Mouse (Mus musculus): ENCODE measurements around the gene Actl7b. TPM values are rescaled to one million over a fixed set of nuclear protein-coding genes. Genes with fewer than 3 reads are reported as not detected.

Gene Actl7b
- polyA plus RNA-seq, 1 experiment from 2014 or later: not detected

GRCm38 (mm10) chr4:56719456-56719855 is 21.8 kb downstream of the Actl7b start:
- H3K4me2 ChIP-seq: no peak overlapping the region
- H3K4me3 ChIP-seq (ENCODE audit: low read depth, low read length): no peak overlapping the region
- H3K27ac ChIP-seq (ENCODE audit: low read depth, low read length): no peak overlapping the region
- H3K27me3 ChIP-seq (replicated peaks; ENCODE audit: control insufficient read depth, insufficient read depth, low read length): no peaks in the 10 kb centered on the region
- no peak for ATAC-seq (replicated peaks; ENCODE audit: low FRiP score)
- WGBS: 70% methylated on average over 9 of the region's 9 CpGs
- no peaks in the 10 kb centered on the region for H3K9me3 ChIP-seq (ENCODE audit: control insufficient read depth, low read length)
- H3K9ac ChIP-seq (ENCODE audit: low read depth, low read length): no peak overlapping the region
- no peak for DNase-seq (ENCODE audit: low spot score)
- no peaks in the 10 kb centered on the region for H3K36me3 ChIP-seq (ENCODE audit: control insufficient read depth, insufficient read depth, low read length)
- H3K4me1 ChIP-seq (replicated peaks; ENCODE audit: control insufficient read depth, insufficient read depth, low read length): no peaks in the 10 kb centered on the region

GRCm38 (mm10) chr4:56718573-56719442 is 22.4 kb downstream of the Actl7b start:
- Histone ChIP-seq H3K9me3 (ENCODE audit: control insufficient read depth, low read length) (no peaks in the 10 kb centered on the region), H3K4me1 (replicated peaks; ENCODE audit: control insufficient read depth, insufficient read depth, low read length) (no peaks in the 10 kb centered on the region), H3K27ac (ENCODE audit: low read depth, low read length) (no peak overlapping the region), H3K4me3 (ENCODE audit: low read depth, low read length) (no peak overlapping the region), H3K4me2 (no peak overlapping the region), H3K27me3 (replicated peaks; ENCODE audit: control insufficient read depth, insufficient read depth, low read length) (no peaks in the 10 kb centered on the region), H3K36me3 (ENCODE audit: control insufficient read depth, insufficient read depth, low read length) (no peaks in the 10 kb centered on the region), H3K9ac (ENCODE audit: low read depth, low read length) (no peak overlapping the region)
- DNase-seq (ENCODE audit: low spot score): no peak
- ATAC-seq (replicated peaks; ENCODE audit: low FRiP score): no peak
- WGBS: 66% methylated on average over 12 of the region's 12 CpGs

GRCm38 (mm10) chr4:56717932-56718331 is 23.3 kb downstream of the Actl7b start:
- no peaks in the 10 kb centered on the region for H3K9me3 ChIP-seq (ENCODE audit: control insufficient read depth, low read length)
- DNase-seq (ENCODE audit: low spot score): no peak
- WGBS: 86% methylated on average over 3 of the region's 3 CpGs
- no peaks in the 10 kb centered on the region for H3K36me3 ChIP-seq (ENCODE audit: control insufficient read depth, insufficient read depth, low read length)
- H3K9ac ChIP-seq (ENCODE audit: low read depth, low read length): no peak overlapping the region
- H3K4me1 ChIP-seq (replicated peaks; ENCODE audit: control insufficient read depth, insufficient read depth, low read length): no peaks in the 10 kb centered on the region
- no peak for ATAC-seq (replicated peaks; ENCODE audit: low FRiP score)
- H3K27ac ChIP-seq (ENCODE audit: low read depth, low read length): no peak overlapping the region
- no peak overlapping the region for H3K4me3 ChIP-seq (ENCODE audit: low read depth, low read length)
- H3K4me2 ChIP-seq: no peak overlapping the region
- no peaks in the 10 kb centered on the region for H3K27me3 ChIP-seq (replicated peaks; ENCODE audit: control insufficient read depth, insufficient read depth, low read length)

- Histone ChIP-seq H3K4me1 (replicated peaks; ENCODE audit: control insufficient read depth, insufficient read depth, low read length) (no peaks in the 10 kb centered on the region), H3K9me3 (ENCODE audit: control insufficient read depth, low read length) (no peaks in the 10 kb centered on the region), H3K9ac (ENCODE audit: low read depth, low read length) (no peak overlapping the region), H3K27me3 (replicated peaks; ENCODE audit: control insufficient read depth, insufficient read depth, low read length) (no peaks in the 10 kb centered on the region), H3K36me3 (ENCODE audit: control insufficient read depth, insufficient read depth, low read length) (no peaks in the 10 kb centered on the region), H3K4me3 (ENCODE audit: low read depth, low read length) (no peak overlapping the region), H3K27ac (ENCODE audit: low read depth, low read length) (no peak overlapping the region), H3K4me2 (no peak overlapping the region)
- DNase-seq (ENCODE audit: low spot score) (no peak), ATAC-seq (replicated peaks; ENCODE audit: low FRiP score) (no peak)
- WGBS: 61% methylated on average over 5 of the region's 5 CpGs
Measured at GRCm38 (mm10) chr4:56716801-56717200, 24.4 kb downstream of the Actl7b start.

GRCm38 (mm10) chr4:56713155-56713554 is 28.1 kb downstream of the Actl7b start:
- no peak overlapping the region for H3K27ac ChIP-seq (ENCODE audit: low read depth, low read length)
- no peak overlapping the region for H3K4me2 ChIP-seq
- no peak overlapping the region for H3K4me3 ChIP-seq (ENCODE audit: low read depth, low read length)
- no peaks in the 10 kb centered on the region for H3K36me3 ChIP-seq (ENCODE audit: control insufficient read depth, insufficient read depth, low read length)
- no peaks in the 10 kb centered on the region for H3K4me1 ChIP-seq (replicated peaks; ENCODE audit: control insufficient read depth, insufficient read depth, low read length)
- H3K27me3 ChIP-seq (replicated peaks; ENCODE audit: control insufficient read depth, insufficient read depth, low read length): no peaks in the 10 kb centered on the region
- H3K9ac ChIP-seq (ENCODE audit: low read depth, low read length): no peak overlapping the region
- ATAC-seq (replicated peaks; ENCODE audit: low FRiP score) (no peak), DNase-seq (ENCODE audit: low spot score) (no peak)
- no peaks in the 10 kb centered on the region for H3K9me3 ChIP-seq (ENCODE audit: control insufficient read depth, low read length)
- 83% methylated on average over 3 of the region's 3 CpGs for WGBS

GRCm38 (mm10) chr4:56702234-56702633 is 39.0 kb downstream of the Actl7b start:
- Histone ChIP-seq H3K9me3 (ENCODE audit: control insufficient read depth, low read length) (no peaks in the 10 kb centered on the region), H3K4me2 (no peak overlapping the region), H3K36me3 (ENCODE audit: control insufficient read depth, insufficient read depth, low read length) (no peaks in the 10 kb centered on the region), H3K27ac (ENCODE audit: low read depth, low read length) (no peak overlapping the region), H3K4me3 (ENCODE audit: low read depth, low read length) (no peak overlapping the region), H3K27me3 (replicated peaks; ENCODE audit: control insufficient read depth, insufficient read depth, low read length) (no peaks in the 10 kb centered on the region), H3K4me1 (replicated peaks; ENCODE audit: control insufficient read depth, insufficient read depth, low read length) (no peaks in the 10 kb centered on the region), H3K9ac (ENCODE audit: low read depth, low read length) (no peak overlapping the region)
- no peak for DNase-seq (ENCODE audit: low spot score)
- 37% methylated on average over 10 of the region's 10 CpGs for WGBS
- ATAC-seq (replicated peaks; ENCODE audit: low FRiP score): no peak

GRCm38 (mm10) chr4:56698671-56699070 is 42.6 kb downstream of the Actl7b start:
- Histone ChIP-seq H3K27me3 (replicated peaks; ENCODE audit: control insufficient read depth, insufficient read depth, low read length) (no peaks in the 10 kb centered on the region), H3K27ac (ENCODE audit: low read depth, low read length) (no peak overlapping the region), H3K4me1 (replicated peaks; ENCODE audit: control insufficient read depth, insufficient read depth, low read length) (no peaks in the 10 kb centered on the region), H3K9ac (ENCODE audit: low read depth, low read length) (no peak overlapping the region), H3K36me3 (ENCODE audit: control insufficient read depth, insufficient read depth, low read length) (no peaks in the 10 kb centered on the region), H3K4me2 (no peak overlapping the region), H3K9me3 (ENCODE audit: control insufficient read depth, low read length) (no peaks in the 10 kb centered on the region), H3K4me3 (ENCODE audit: low read depth, low read length) (no peak overlapping the region)
- DNase-seq (ENCODE audit: low spot score): no peak
- WGBS: 37% methylated on average over 5 of the region's 5 CpGs
- no peak for ATAC-seq (replicated peaks; ENCODE audit: low FRiP score)

GRCm38 (mm10) chr4:56696401-56696800 is 44.8 kb downstream of the Actl7b start:
- Histone ChIP-seq H3K4me1 (replicated peaks; ENCODE audit: control insufficient read depth, insufficient read depth, low read length) (no peaks in the 10 kb centered on the region), H3K36me3 (ENCODE audit: control insufficient read depth, insufficient read depth, low read length) (no peaks in the 10 kb centered on the region), H3K9me3 (ENCODE audit: control insufficient read depth, low read length) (no peaks in the 10 kb centered on the region), H3K27me3 (replicated peaks; ENCODE audit: control insufficient read depth, insufficient read depth, low read length) (no peaks in the 10 kb centered on the region), H3K9ac (ENCODE audit: low read depth, low read length) (no peak overlapping the region), H3K4me3 (ENCODE audit: low read depth, low read length) (no peak overlapping the region), H3K4me2 (no peak overlapping the region), H3K27ac (ENCODE audit: low read depth, low read length) (no peak overlapping the region)
- DNase-seq (ENCODE audit: low spot score): no peak
- no peak for ATAC-seq (replicated peaks; ENCODE audit: low FRiP score)
- WGBS: 79% methylated on average over 7 of the region's 7 CpGs

Measured in liver, embryonic 11.5 days (tissue).